Mouse (Mus musculus): ENCODE results near the gene Cdadc1.

DNA sequence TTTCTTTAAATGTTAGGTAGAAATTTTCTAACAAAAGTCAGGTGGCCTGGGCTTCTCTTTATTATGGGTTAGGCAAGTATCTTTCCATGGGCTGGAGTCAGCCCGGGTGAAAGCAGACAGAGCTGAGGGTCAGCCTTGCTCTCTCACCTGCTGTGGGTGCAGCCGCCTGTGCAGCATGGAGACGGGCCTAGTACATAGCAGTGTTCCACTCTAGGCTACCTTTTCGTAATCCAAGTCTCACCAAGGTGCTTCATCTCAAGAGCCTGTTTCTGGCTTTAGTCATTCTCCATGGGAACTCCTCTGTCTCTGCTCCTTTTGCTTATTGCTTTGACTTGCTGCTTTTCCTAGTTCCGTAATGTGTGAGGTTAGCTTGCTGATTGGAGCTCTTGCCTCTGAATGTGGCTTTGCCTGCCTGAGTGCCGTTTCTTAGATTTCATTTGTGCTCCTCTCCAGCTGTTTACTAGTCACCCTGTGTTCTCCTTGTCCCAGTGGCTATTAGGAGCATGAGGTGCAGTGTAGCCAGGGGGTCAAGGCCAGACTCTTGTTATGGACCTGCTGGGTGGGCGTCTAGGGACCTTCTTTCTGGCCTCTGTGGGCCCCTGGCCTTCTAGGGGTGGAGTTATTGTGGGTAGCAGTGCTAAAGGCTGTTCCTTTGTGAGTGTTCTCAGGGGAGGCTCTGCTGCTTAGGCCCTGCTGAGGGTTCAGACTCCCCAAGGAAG lies 51.4 kb downstream of the Cdadc1 start:
- TF ChIP-seq ZC3H11A (IDR thresholded peaks at IDR 0.05; ENCODE audit: borderline replicate concordance, low read depth, low read length) (no peak), HCFC1 (IDR thresholded peaks at IDR 0.05; ENCODE audit: borderline replicate concordance, insufficient read depth, low read length) (no peak), MAFK (IDR thresholded peaks at IDR 0.05; ENCODE audit: insufficient read depth, low read depth, low read length) (no peak)

All from ES-E14 (cell line).